Mouse (Mus musculus): ENCODE data around the gene Slc1a3. TPM values are rescaled to one million over a fixed set of nuclear protein-coding genes. Genes with fewer than 3 reads are reported as not detected.

Gene Slc1a3
- total and polyA plus RNA-seq, 3 experiments: 0.16 TPM; not detected in 2

- no peaks in the 10 kb centered on the region for H3K36me3 ChIP-seq (replicated peaks)
- DNase-seq (ENCODE audit: low spot score) (no peak), ATAC-seq (ENCODE audit: extremely low read depth, insufficient number of reproducible peaks, low FRiP score, poor library complexity, severe bottlenecking) (no peak)
- H3K4me1 ChIP-seq (ENCODE audit: insufficient read depth, low read depth, low read length): no peaks in the 10 kb centered on the region
- no peak for TF ChIP-seq POLR2AphosphoS5 (IDR thresholded peaks at IDR 0.05; ENCODE audit: insufficient replicate concordance, low read depth, low read length)
- no peak for TF ChIP-seq GATA2 (IDR thresholded peaks at IDR 0.05; ENCODE audit: borderline replicate concordance, low read depth, low read length)
- TF ChIP-seq CTCF (IDR thresholded peaks at IDR 0.05; ENCODE audit: low read depth, low read length): no peak
- TF ChIP-seq GATA1 (IDR thresholded peaks at IDR 0.05; ENCODE audit: borderline replicate concordance, low read length): no peak
- no peak for TF ChIP-seq TAL1 (conservative IDR thresholded peaks at IDR 0.05; ENCODE audit: low read depth, low read length)
- H3K27me3 ChIP-seq (ENCODE audit: insufficient read depth, low read length): no peaks in the 10 kb centered on the region
- no peak overlapping the region for H3K4me3 ChIP-seq (ENCODE audit: low read depth, low read length)
- H3K9me3 ChIP-seq (replicated peaks): no peaks in the 10 kb centered on the region
Measured at GRCm38 (mm10) chr15:8659483-8659971, 51.0 kb downstream of the Slc1a3 start.

GRCm38 (mm10) chr15:8658086-8658980 is 52.2 kb downstream of the Slc1a3 start:
- no peaks in the 10 kb centered on the region for H3K4me1 ChIP-seq (ENCODE audit: insufficient read depth, low read depth, low read length)
- ATAC-seq (ENCODE audit: extremely low read depth, insufficient number of reproducible peaks, low FRiP score, poor library complexity, severe bottlenecking) (no peak), DNase-seq (ENCODE audit: low spot score) (no peak)
- H3K36me3 ChIP-seq (replicated peaks): no peaks in the 10 kb centered on the region
- TF ChIP-seq POLR2AphosphoS5 (IDR thresholded peaks at IDR 0.05; ENCODE audit: insufficient replicate concordance, low read depth, low read length) (no peak), CTCF (IDR thresholded peaks at IDR 0.05; ENCODE audit: low read depth, low read length) (no peak), GATA2 (IDR thresholded peaks at IDR 0.05; ENCODE audit: borderline replicate concordance, low read depth, low read length) (no peak), TAL1 (conservative IDR thresholded peaks at IDR 0.05; ENCODE audit: low read depth, low read length) (no peak), GATA1 (IDR thresholded peaks at IDR 0.05; ENCODE audit: borderline replicate concordance, low read length) (no peak)
- H3K9me3 ChIP-seq (replicated peaks): no peaks in the 10 kb centered on the region
- no peak overlapping the region for H3K4me3 ChIP-seq (ENCODE audit: low read depth, low read length)
- no peaks in the 10 kb centered on the region for H3K27me3 ChIP-seq (ENCODE audit: insufficient read depth, low read length)

- no peak for TF ChIP-seq GATA2 (IDR thresholded peaks at IDR 0.05; ENCODE audit: borderline replicate concordance, low read depth, low read length)
- no peak for TF ChIP-seq TAL1 (conservative IDR thresholded peaks at IDR 0.05; ENCODE audit: low read depth, low read length)
- TF ChIP-seq POLR2AphosphoS5 (IDR thresholded peaks at IDR 0.05; ENCODE audit: insufficient replicate concordance, low read depth, low read length): no peak
- no peak for TF ChIP-seq CTCF (IDR thresholded peaks at IDR 0.05; ENCODE audit: low read depth, low read length)
- no peak for TF ChIP-seq GATA1 (IDR thresholded peaks at IDR 0.05; ENCODE audit: borderline replicate concordance, low read length)
- ATAC-seq (ENCODE audit: extremely low read depth, insufficient number of reproducible peaks, low FRiP score, poor library complexity, severe bottlenecking) (no peak), DNase-seq (ENCODE audit: low spot score) (no peak)
- Histone ChIP-seq H3K4me3 (ENCODE audit: low read depth, low read length) (no peak overlapping the region), H3K9me3 (replicated peaks) (no peaks in the 10 kb centered on the region), H3K36me3 (replicated peaks) (no peaks in the 10 kb centered on the region), H3K4me1 (ENCODE audit: insufficient read depth, low read depth, low read length) (no peaks in the 10 kb centered on the region), H3K27me3 (ENCODE audit: insufficient read depth, low read length) (no peaks in the 10 kb centered on the region)
Measured at GRCm38 (mm10) chr15:8655251-8655650, 55.3 kb downstream of the Slc1a3 start.

DNA sequence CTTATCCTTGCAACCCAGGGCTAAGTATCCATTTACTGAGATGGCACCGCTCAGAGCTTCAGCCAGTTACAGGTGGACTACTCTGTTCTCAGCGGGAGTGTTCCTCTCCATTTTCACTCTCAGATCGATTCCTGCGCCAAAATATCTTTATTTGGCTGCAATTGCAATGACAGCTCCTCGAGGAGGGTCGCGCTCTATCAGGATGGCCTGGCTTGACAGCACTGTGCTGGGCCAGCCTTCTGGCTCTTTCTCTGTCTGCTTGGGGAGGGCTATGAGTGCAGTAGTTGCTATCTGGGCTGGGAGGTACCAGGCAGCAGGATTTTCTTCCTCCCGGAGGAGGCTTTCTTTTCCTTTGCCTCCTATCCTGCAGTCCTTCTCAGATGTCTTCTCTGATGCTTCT is 57.9 kb downstream of the Slc1a3 start:
- Histone ChIP-seq H3K27me3 (ENCODE audit: insufficient read depth, low read length) (no peaks in the 10 kb centered on the region), H3K9me3 (replicated peaks) (no peaks in the 10 kb centered on the region), H3K4me3 (ENCODE audit: low read depth, low read length) (no peak overlapping the region), H3K36me3 (replicated peaks) (no peaks in the 10 kb centered on the region), H3K4me1 (ENCODE audit: insufficient read depth, low read depth, low read length) (no peaks in the 10 kb centered on the region)
- DNase-seq (ENCODE audit: low spot score) (no peak), ATAC-seq (ENCODE audit: extremely low read depth, insufficient number of reproducible peaks, low FRiP score, poor library complexity, severe bottlenecking) (no peak)
- no peak for TF ChIP-seq TAL1 (conservative IDR thresholded peaks at IDR 0.05; ENCODE audit: low read depth, low read length)
- no peak for TF ChIP-seq GATA1 (IDR thresholded peaks at IDR 0.05; ENCODE audit: borderline replicate concordance, low read length)
- TF ChIP-seq POLR2AphosphoS5 (IDR thresholded peaks at IDR 0.05; ENCODE audit: insufficient replicate concordance, low read depth, low read length): no peak
- TF ChIP-seq CTCF (IDR thresholded peaks at IDR 0.05; ENCODE audit: low read depth, low read length): no peak
- no peak for TF ChIP-seq GATA2 (IDR thresholded peaks at IDR 0.05; ENCODE audit: borderline replicate concordance, low read depth, low read length)

GRCm38 (mm10) chr15:8643997-8644692 is 66.4 kb downstream of the Slc1a3 start:
- ATAC-seq (ENCODE audit: extremely low read depth, insufficient number of reproducible peaks, low FRiP score, poor library complexity, severe bottlenecking) (no peak), DNase-seq (ENCODE audit: low spot score) (no peak)
- peaks cover 7% of the 10 kb centered on the region; the same call in 1 of the 2 replicates for H3K27me3 ChIP-seq (ENCODE audit: insufficient read depth, low read length)
- no peaks in the 10 kb centered on the region for H3K9me3 ChIP-seq (replicated peaks)
- no peaks in the 10 kb centered on the region for H3K36me3 ChIP-seq (replicated peaks)
- no peaks in the 10 kb centered on the region for H3K4me1 ChIP-seq (ENCODE audit: insufficient read depth, low read depth, low read length)
- no peak overlapping the region for H3K4me3 ChIP-seq (ENCODE audit: low read depth, low read length)
- TF ChIP-seq GATA2 (IDR thresholded peaks at IDR 0.05; ENCODE audit: borderline replicate concordance, low read depth, low read length) (no peak), TAL1 (conservative IDR thresholded peaks at IDR 0.05; ENCODE audit: low read depth, low read length) (no peak), CTCF (IDR thresholded peaks at IDR 0.05; ENCODE audit: low read depth, low read length) (no peak), GATA1 (IDR thresholded peaks at IDR 0.05; ENCODE audit: borderline replicate concordance, low read length) (no peak), POLR2AphosphoS5 (IDR thresholded peaks at IDR 0.05; ENCODE audit: insufficient replicate concordance, low read depth, low read length) (no peak)

GRCm38 (mm10) chr15:8639856-8640255 is 70.7 kb downstream of the Slc1a3 start:
- H3K4me3 ChIP-seq (ENCODE audit: low read depth, low read length): no peak overlapping the region
- no peak for ATAC-seq (ENCODE audit: extremely low read depth, insufficient number of reproducible peaks, low FRiP score, poor library complexity, severe bottlenecking)
- H3K9me3 ChIP-seq (replicated peaks): no peaks in the 10 kb centered on the region
- no peak for DNase-seq (ENCODE audit: low spot score)
- no peaks in the 10 kb centered on the region for H3K36me3 ChIP-seq (replicated peaks)
- no peak for TF ChIP-seq GATA2 (IDR thresholded peaks at IDR 0.05; ENCODE audit: borderline replicate concordance, low read depth, low read length)
- TF ChIP-seq POLR2AphosphoS5 (IDR thresholded peaks at IDR 0.05; ENCODE audit: insufficient replicate concordance, low read depth, low read length): no peak
- TF ChIP-seq CTCF (IDR thresholded peaks at IDR 0.05; ENCODE audit: low read depth, low read length): no peak
- TF ChIP-seq GATA1 (IDR thresholded peaks at IDR 0.05; ENCODE audit: borderline replicate concordance, low read length): no peak
- no peak for TF ChIP-seq TAL1 (conservative IDR thresholded peaks at IDR 0.05; ENCODE audit: low read depth, low read length)
- H3K4me1 ChIP-seq (ENCODE audit: insufficient read depth, low read depth, low read length): no peaks in the 10 kb centered on the region
- peaks cover 12% of the 10 kb centered on the region for H3K27me3 ChIP-seq (ENCODE audit: insufficient read depth, low read length)

Data from G1E (cell line).